7 mouse cellular contexts compared by ENCODE assay signal in the genomic region with DNA sequence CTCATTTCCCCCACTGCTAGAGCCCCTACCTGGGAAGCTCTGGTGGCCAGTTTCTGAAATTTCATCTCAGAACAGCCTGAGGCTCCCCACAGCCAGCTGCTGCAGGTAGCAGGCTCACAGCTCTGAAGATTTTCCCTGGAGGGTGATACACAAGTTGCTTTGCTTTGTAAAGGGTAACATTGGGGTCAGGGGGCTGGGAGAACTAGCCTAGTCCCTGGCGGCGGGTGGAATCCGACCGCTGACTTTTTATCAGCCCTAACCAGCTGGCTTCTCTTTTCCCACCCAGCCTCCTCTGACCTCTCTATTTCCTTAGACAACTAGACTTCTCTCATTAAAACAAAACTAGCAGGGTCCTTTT. TPM values are rescaled to one million over a fixed set of nuclear protein-coding genes. Genes with fewer than 3 reads are reported as not detected.
A peak's percentile ranks its signal among the peaks of the same experiment; 100 is the strongest.
DNase-seq lines count a peak whose midpoint lies in the region; ATAC-seq and TF ChIP-seq lines count a peak whose summit lies in the region.

No protein-coding gene starts in this region.

- WGBS in bone marrow, adult 2 months, result 11% methylated on average over 4 of the region's 4 CpGs
- WGBS in hindbrain, embryonic 10.5 days, result 23% methylated on average over 4 of the region's 4 CpGs

- no peaks in the 10 kb centered on the region for H3K36me3 ChIP-seq in E14TG2a.4 (ENCODE audit: insufficient read depth, low read length)
- H3K36me3 ChIP-seq in hindbrain, embryonic 10.5 days, result no peaks in the 10 kb centered on the region

- no peak for TF ChIP-seq POLR2A in bone marrow, adult 2 months (IDR thresholded peaks at IDR 0.05; ENCODE audit: borderline replicate concordance, control insufficient read depth, low read depth, low read length)

- DNase-seq in hindbrain, embryonic 10.5 days (ENCODE audit: low spot score), result no peak
- DNase-seq in right cerebral cortex, postnatal 4 days, result no peak
- DNase-seq in adipocyte (ENCODE audit: low spot score), result no peak
- no peak for DNase-seq in lung, adult 18-20 months

- peaks cover 58% of the 10 kb centered on the region for H3K4me1 ChIP-seq in E14TG2a.4 (replicated peaks; ENCODE audit: low read depth, low read length)
- peaks cover 5% of the 10 kb centered on the region; the same call in 1 of the 2 replicates for H3K4me1 ChIP-seq in bone marrow, adult 2 months (ENCODE audit: control insufficient read depth, insufficient read depth, low read length)
- H3K4me1 ChIP-seq in hindbrain, embryonic 10.5 days (replicated peaks), result peaks cover 43% of the 10 kb centered on the region

- peak overlapping the region; percentile 62 for H3K4me3 ChIP-seq in E14TG2a.4 (replicated peaks; ENCODE audit: low read length)
- peak overlapping the region; percentile 72 for H3K4me3 ChIP-seq in bone marrow, adult 2 months (replicated peaks; ENCODE audit: control insufficient read depth, low read depth, low read length)
- H3K4me3 ChIP-seq in hindbrain, embryonic 10.5 days, result peak overlapping the region; percentile 31; the same call in 1 of the 2 replicates

- no peaks in the 10 kb centered on the region for H3K9me3 ChIP-seq in E14TG2a.4 (ENCODE audit: low read length)
- H3K9me3 ChIP-seq in hindbrain, embryonic 10.5 days, result no peaks in the 10 kb centered on the region

- TF ChIP-seq CTCF in E14TG2a.4 (conservative IDR thresholded peaks at IDR 0.05; ENCODE audit: low read length), result no peak
- no peak for TF ChIP-seq CTCF in bone marrow, adult 2 months (IDR thresholded peaks at IDR 0.05; ENCODE audit: control insufficient read depth, insufficient read depth, low read length)

- peak; percentile 43 for ATAC-seq in megakaryocyte progenitor cell, adult 5-6 weeks (replicated peaks; ENCODE audit: poor library complexity)

- H3K27ac ChIP-seq in bone marrow, adult 2 months (ENCODE audit: control insufficient read depth, insufficient read depth, low read depth, low read length, poor library complexity), result peak overlapping the region; percentile 86
- H3K27ac ChIP-seq in hindbrain, embryonic 10.5 days, result peak overlapping the region; percentile 80

- H3K27me3 ChIP-seq in E14TG2a.4 (ENCODE audit: insufficient read depth, low read length), result peaks cover 8% of the 10 kb centered on the region
- H3K27me3 ChIP-seq in hindbrain, embryonic 10.5 days (ENCODE audit: insufficient read depth, poor library complexity, severe bottlenecking), result peaks cover 8% of the 10 kb centered on the region; the same call in 1 of the 2 replicates

RNA-seq across cellular contexts. Expression of a gene that starts 25.0 kb away (rescaled TPM):
- polyA plus RNA-seq in bone marrow, adult 2 months (2011; ENCODE audit: insufficient read depth, insufficient read length, low replicate concordance, missing spikeins), result 21.5 and 23.8 TPM in 2 replicates
- polyA plus RNA-seq in hindbrain, embryonic 10.5 days (2016; fragmentation: Nextera tagmentation; extraction: Ambion mirVana), result 7.4 and 11.0 TPM in 2 replicates
- 26.3 and 27.5 TPM in 2 replicates for total RNA-seq in megakaryocyte progenitor cell, adult 5-6 weeks (2015)
- 18.3 and 18.9 TPM in 2 replicates for total RNA-seq in megakaryocyte progenitor cell, adult 5-6 weeks (2017)

RNA-seq across cellular contexts. Expression of a gene that starts 44.4 kb away (rescaled TPM):
- 4.4 and 9.8 TPM in 2 replicates for polyA plus RNA-seq in bone marrow, adult 2 months (2011; ENCODE audit: insufficient read depth, insufficient read length, low replicate concordance, missing spikeins)
- polyA plus RNA-seq in hindbrain, embryonic 10.5 days (2016; fragmentation: Nextera tagmentation; extraction: Ambion mirVana), result 15.1 and 17.3 TPM in 2 replicates
- total RNA-seq in megakaryocyte progenitor cell, adult 5-6 weeks (2015), result 14.7 and 15.6 TPM in 2 replicates
- total RNA-seq in megakaryocyte progenitor cell, adult 5-6 weeks (2017), result 9.8 and 10.6 TPM in 2 replicates

RNA-seq across cellular contexts. Expression of a gene that starts 45.9 kb away (rescaled TPM):
- not detected in 2 replicates for polyA plus RNA-seq in bone marrow, adult 2 months (2011; ENCODE audit: insufficient read depth, insufficient read length, low replicate concordance, missing spikeins)
- 0.19 and 0.31 TPM in 2 replicates for polyA plus RNA-seq in hindbrain, embryonic 10.5 days (2016; fragmentation: Nextera tagmentation; extraction: Ambion mirVana)
- total RNA-seq in megakaryocyte progenitor cell, adult 5-6 weeks (2015), result not detected in 2 replicates
- not detected in 2 replicates for total RNA-seq in megakaryocyte progenitor cell, adult 5-6 weeks (2017)
